Mouse (Mus musculus): ENCODE measurements around the gene Osbpl3.

Osbpl3 gene

GRCm38 (mm10) chr6:50328901-50329300, 127.1 kb downstream of the Osbpl3 start:
- no peak for DNase-seq

GRCm38 (mm10) chr6:50326192-50326591, 129.8 kb downstream of the Osbpl3 start:
- no peak for DNase-seq

DNA sequence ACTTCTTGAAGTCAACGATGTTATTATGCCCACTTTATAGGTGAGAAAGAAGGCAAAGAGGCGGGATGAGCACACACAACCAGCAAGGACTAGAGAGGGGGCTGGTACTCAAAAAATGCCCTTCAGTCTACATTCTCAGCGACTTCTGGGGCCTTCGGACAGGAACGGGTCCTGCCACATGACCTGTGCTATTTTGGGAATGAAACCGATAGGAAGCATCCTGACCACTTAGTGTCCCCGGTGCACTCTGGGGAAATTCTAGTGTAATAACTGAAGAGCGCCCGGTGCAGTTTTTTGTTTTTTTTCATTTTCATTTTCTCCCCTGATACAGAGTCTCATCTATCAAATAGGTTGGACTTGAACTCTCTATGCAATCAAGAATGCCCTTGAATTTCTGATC, 130.5 kb downstream of the Osbpl3 start:
- DNase-seq: no peak

- no peak for DNase-seq
Measured at GRCm38 (mm10) chr6:50322631-50323030, 133.4 kb downstream of the Osbpl3 start.

DNA sequence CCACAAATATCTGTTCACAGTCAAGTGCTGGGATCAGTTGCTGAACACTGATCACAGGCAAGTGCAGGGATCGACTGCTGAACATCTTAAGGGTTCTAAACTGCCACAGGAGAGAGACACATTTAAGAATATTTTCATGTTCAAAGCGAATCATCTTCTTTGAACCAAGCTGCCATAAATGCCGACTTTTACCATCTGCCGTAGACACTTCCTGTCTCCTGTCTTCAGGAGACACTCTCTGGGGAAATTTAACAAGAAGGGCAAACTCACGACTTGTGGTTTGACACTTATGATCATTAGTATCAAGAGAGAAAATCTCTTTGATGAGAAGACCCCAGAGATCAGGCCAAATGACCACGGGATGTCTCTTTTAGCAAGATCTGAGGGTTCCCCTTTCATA, 134.3 kb downstream of the Osbpl3 start:
- no peak for DNase-seq

GRCm38 (mm10) chr6:50318590-50319172, 137.3 kb downstream of the Osbpl3 start:
- DNase-seq: no peak

GRCm38 (mm10) chr6:50318150-50318549, 137.9 kb downstream of the Osbpl3 start:
- DNase-seq: no peak

GRCm38 (mm10) chr6:50316795-50317505, 139.1 kb downstream of the Osbpl3 start:
- DNase-seq: no peak

- no peak for DNase-seq
Measured at GRCm38 (mm10) chr6:50314406-50315071, 141.5 kb downstream of the Osbpl3 start.

DNA sequence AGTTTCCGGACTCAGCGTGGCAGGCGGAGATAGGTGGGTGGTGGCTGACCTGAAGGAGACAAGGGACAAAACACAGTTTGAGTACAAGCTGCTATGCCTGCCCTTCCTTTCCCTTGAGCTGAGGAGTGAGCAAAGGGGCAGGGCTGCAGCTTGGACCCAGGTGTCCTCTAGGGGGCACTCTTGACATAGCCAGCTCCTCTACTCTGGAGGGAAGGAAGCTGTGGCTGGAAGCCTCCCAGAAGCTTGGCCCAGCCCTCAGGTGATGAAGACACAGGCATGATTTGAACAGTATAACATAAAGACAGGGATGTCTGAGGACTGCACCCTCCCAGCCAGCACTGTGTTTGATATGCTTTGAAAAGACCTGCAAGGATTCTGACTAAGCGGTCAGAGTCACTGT, 143.4 kb downstream of the Osbpl3 start:
- peak; percentile 69 for DNase-seq

DNA sequence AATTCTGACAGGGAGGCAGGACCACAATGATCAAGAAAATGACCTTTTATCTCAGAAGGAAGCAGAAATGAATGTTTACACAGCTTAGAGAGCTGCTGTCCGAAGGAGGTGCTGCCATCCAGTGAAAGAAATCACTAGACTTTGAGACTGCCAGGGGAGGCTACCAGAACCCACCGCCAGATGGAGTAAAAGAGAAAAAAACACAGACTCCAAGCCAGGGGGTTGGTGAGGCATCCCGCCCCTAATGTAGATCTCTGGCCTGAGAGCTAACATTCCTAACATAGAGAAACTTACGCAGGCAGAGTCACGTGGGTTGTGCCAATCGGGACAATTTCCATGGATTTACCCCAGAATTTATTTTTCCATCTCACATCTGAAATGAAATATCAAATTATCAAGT, 147.0 kb downstream of the Osbpl3 start:
- DNase-seq: peak; percentile 16

- DNase-seq: no peak
Measured at GRCm38 (mm10) chr6:50306625-50307024, 149.4 kb downstream of the Osbpl3 start.

DNA sequence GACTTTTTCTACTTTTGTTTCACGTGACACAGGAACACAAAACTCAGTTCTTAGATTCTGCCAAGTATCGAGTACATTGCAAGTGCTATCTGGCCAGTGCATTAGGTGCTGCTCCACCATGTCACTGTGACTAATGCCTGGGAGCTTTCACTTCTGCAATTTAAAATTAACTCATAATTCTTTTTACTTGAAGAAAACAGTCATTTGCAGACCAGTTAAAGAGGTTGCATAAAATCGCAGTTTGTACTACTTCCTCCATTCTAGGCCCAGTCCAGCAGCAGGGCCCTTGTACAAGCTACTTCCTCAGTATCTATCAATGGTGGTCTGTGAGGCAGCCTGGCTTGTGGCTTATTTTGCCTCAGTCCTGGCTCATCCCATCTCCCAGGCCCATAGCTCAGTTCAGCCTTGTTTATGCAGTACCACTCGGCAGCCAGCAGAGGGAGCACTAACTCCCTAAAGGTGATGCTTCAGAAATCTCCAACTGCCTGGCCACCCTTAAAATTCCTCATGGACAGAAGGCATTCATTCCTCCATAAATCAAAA, 151.0 kb downstream of the Osbpl3 start:
- peak; percentile 72 for DNase-seq

DNA sequence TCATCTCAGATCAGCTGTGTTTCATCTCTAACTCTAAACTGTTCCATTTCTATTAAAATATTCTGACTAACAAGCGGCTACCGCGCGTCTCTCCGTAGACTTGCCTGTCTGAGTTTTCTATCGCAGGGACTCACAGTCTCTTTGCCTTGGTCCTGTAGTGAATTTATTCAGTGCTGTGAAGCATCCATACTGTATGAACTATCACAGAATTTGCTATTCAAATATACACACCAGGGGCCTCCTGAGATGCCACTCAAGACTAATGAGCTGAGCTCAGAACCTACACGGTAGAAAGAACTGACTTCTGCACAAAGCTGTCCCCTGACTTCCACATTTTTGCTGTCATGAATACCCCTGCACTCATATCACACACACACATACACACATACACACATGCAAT, 154.9 kb downstream of the Osbpl3 start:
- no peak for DNase-seq

DNA sequence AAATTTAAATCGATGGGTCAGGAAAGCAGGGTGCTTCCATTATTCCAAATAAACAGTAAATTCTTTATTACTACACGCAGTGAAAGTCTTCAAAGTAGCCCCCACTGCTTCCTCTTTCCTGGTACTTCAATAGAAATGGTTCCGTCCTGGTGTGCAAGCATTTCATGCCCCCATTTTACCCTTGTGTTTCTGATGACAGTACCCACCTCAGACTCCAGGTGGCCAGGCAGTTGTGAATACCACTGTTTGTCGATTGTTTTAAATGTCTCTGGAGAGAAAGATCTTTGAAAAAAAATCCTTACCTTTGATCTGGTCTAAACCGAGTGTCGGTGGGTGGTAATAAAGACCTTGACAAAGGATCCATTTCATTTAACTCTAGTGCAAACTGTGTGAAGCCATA, 155.4 kb downstream of the Osbpl3 start:
- no peak for DNase-seq

DNA sequence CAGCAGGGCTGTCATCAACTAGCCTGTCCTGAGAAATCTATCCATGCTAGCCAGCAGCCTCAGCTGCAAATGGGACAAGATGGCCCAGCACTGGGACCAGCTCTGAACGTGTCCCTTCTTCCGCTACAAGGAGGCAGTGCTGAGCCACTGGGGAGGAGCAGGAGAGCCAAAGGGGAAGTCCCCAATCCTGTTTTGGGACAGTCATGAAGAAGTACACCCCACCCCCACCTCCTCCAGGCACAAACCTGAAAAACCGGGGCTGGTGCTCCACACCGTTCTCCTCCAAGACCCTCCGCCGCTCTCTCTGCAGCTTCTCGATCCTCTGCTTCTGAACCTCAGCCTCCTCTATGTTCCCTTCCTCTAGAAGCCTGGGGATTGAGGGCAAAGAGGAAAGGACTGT, 156.9 kb downstream of the Osbpl3 start:
- peak; percentile 12 for DNase-seq

DNA sequence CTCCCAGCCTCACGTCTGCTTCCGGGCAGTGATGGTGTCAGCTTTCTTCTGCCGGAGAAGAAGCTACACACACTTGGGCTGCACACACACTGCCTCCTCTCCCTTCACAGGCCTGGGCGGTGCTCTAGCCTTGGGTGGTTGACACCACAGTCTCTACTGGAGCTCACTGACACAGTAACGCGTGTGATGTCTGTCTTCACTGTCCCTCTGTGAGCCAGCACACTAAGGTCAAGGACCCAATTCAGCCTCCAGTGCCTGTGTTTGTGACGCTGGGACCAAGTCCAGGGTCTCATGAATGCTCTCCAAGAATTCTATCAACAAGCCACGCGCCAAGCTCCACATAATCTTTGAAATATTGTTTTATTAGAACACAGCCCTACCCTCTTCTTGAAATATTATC, 158.3 kb downstream of the Osbpl3 start:
- no peak for DNase-seq

- no peak for DNase-seq
Measured at GRCm38 (mm10) chr6:50295136-50295535, 160.9 kb downstream of the Osbpl3 start.

GRCm38 (mm10) chr6:50294128-50294527, 161.9 kb downstream of the Osbpl3 start:
- DNase-seq: peak; percentile 53

GRCm38 (mm10) chr6:50291650-50292049, 164.4 kb downstream of the Osbpl3 start:
- peak; percentile 13 for DNase-seq

GRCm38 (mm10) chr6:50286881-50287280, 169.1 kb downstream of the Osbpl3 start:
- DNase-seq: no peak

DNA sequence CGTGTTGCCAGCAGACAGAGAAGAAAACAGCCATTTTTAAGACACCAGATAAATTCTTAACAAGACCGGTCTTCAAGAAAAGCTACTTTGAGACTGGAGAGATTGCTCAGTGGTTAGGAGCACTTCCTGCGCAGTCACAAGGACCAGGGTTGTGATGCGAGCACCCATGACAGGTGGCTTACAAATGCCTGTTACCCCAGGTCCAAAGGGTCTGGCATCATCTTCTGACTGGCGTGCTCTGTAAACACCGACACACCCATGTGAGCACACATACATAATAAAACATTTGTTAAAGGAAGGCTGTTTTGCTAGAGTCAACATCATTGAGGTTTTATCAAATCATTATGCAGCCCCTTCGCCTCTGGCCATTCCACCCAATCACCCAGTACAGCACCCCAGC, 176.4 kb downstream of the Osbpl3 start:
- no peak for DNase-seq

DNA sequence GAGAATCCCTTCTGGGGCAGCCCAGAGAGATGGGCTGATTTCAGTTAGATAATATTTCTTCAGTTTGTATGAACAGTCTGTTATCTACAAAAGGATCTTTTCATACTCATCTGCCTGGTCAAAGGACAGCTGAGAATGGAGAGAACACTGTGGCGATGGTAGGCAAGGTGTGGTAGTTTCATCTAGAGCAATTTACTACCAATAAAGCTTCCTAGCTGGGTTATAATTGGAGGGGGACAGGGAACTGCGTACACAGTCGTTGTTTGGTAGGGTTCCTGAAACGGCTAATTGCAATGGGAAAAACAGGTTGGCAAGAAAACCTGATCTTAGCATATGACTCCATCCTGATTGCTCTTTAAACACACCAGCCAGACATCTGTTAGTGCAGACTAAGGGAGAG, 182.1 kb downstream of the Osbpl3 start:
- no peak for DNase-seq

DNA sequence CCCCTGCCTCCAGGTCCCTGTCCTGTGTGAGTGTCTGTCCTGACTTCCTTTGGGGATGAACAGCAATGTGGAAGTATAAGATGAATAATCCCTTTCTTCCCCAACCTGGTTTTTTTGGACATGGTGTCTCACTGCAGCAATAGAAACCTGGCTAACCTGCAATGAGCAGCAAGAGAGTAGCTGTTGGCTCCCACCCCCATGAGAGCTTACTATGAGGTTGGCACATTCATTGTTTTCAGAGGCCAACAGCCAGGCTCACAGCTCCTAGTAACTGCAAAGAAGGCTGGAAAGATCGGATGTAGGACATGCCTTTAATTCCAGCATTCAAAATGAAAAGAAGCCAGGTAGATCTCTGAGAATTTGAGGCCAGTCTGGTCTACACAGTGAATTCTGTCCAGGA, 182.6 kb downstream of the Osbpl3 start:
- DNase-seq: no peak

Measured in liver (tissue).